Mouse (Mus musculus): Measurements from ENCODE around the gene Ttc4.

The Ttc4 gene

DNA sequence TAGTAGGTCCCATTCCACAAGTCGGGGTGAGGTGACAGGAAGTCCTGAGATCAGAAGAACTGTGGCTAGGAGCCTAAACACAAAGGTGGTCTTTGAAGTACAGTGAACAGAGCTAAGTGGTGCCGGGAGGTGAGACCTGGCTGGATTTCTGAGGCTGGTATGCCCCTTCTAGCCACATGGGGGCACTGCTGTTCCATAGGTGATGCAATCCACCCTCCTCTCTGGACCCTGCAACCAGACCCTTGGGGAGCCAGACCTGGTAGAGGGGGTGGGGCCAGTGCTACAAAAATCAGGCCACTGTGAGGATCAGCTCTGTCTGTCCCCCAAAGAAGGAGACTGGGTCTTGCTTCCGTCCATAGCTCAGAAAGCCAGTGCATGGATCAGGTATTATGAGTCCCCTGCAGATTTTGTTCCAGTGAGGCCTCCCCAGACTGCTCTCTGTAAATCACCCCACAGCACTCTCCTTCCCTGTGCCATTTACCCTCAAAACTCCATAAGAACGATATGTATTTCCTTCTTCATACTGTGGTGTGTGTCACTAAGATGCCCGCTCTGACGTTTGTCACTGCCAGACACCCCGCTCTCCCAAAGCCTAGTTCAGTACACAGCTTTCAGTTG, 64.5 kb downstream of the Ttc4 start:
- peak; percentile 15 to 16 for DNase-seq (ENCODE audit: low spot score in 2 of 2)

DNA sequence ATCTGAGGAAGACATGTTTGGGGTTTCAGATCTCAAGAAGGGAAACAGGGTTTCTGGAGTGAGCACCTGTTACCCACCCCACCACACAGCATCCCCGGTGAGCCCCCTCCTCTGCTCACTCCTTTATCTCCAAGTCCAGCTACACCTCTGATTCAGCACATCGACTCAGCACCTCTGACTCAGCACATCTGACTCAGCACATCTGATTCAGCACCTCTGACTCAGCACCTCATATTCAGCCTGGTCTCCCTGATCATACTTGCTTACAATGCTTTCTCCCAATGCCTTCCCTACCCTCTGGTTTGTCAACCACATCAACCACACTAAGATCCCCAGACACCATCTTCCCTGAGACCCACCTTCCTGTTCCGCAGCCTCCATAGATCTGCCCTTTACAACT, 65.2 kb downstream of the Ttc4 start:
- DNase-seq (ENCODE audit: low spot score in 2 of 2): no peak

DNA sequence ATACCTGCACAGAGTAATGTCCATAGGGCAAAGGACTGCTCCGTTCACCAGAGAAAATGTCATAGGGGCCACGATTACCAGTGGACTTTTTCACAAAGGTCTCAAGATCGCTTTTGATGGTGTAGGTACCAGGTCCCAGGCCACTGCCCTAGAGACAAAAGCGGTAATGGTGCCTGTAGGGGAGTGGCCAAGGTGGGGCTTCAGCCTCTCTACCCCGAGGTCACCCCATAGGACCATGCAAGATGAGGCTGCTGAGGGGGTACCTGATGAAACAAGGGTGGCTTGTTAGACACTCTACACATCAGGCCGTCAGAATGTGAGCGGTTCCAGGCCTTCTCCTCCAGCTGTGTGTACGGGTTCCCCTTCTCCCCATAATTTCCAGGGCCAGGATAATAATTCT, 65.6 kb downstream of the Ttc4 start:
- no peak for DNase-seq (ENCODE audit: low spot score in 2 of 2)

Data from heart, adult 9 months (tissue).